Mouse (Mus musculus): ENCODE data around the gene Imp3. TPM values are rescaled to one million over a fixed set of nuclear protein-coding genes. Genes with fewer than 3 reads are reported as not detected.

Imp3 gene
- polyA plus RNA-seq, 1 experiment from 2014 or later = 123 TPM

GRCm38 (mm10) chr9:56917131-56917530, 20.1 kb upstream of the Imp3 start:
- Histone ChIP-seq H3K36me3 (ENCODE audit: insufficient read depth, low read length) (peaks cover 24% of the 10 kb centered on the region), H3K4me2 (ENCODE audit: low read length) (no peak overlapping the region), H3K27ac (no peak overlapping the region), H3K4me3 (replicated peaks; ENCODE audit: low read depth, low read length) (no peak overlapping the region), H3K9me3 (replicated peaks; ENCODE audit: low read length) (no peaks in the 10 kb centered on the region), H3K9ac (ENCODE audit: low read depth, low read length) (no peak overlapping the region), H3K27me3 (ENCODE audit: insufficient read depth, low read length) (no peaks in the 10 kb centered on the region), H3K4me1 (replicated peaks; ENCODE audit: insufficient read depth, low read length) (no peaks in the 10 kb centered on the region)
- DNase-seq (ENCODE audit: low spot score) (no peak), ATAC-seq (replicated peaks; ENCODE audit: low FRiP score, low read depth) (no peak)
- no peak for TF ChIP-seq CTCF (IDR thresholded peaks at IDR 0.05; ENCODE audit: low read depth)
- 66% methylated on average over 2 of the region's 2 CpGs for WGBS

- Histone ChIP-seq H3K9me3 (replicated peaks; ENCODE audit: low read length) (no peaks in the 10 kb centered on the region), H3K27me3 (ENCODE audit: insufficient read depth, low read length) (no peaks in the 10 kb centered on the region), H3K36me3 (ENCODE audit: insufficient read depth, low read length) (peaks cover 24% of the 10 kb centered on the region)
Observed at GRCm38 (mm10) chr9:56918466-56918865, 18.8 kb upstream of the Imp3 start.

GRCm38 (mm10) chr9:56922746-56923145, 14.5 kb upstream of the Imp3 start:
- DNase-seq (ENCODE audit: low spot score) = no peak
- Histone ChIP-seq H3K9me3 (replicated peaks; ENCODE audit: low read length) (no peaks in the 10 kb centered on the region), H3K27me3 (ENCODE audit: insufficient read depth, low read length) (no peaks in the 10 kb centered on the region), H3K4me2 (ENCODE audit: low read length) (peak overlapping the region; percentile 94), H3K9ac (ENCODE audit: low read depth, low read length) (peak overlapping the region; percentile 54; the same call in 1 of the 2 replicates), H3K4me3 (replicated peaks; ENCODE audit: low read depth, low read length) (no peak overlapping the region), H3K4me1 (replicated peaks; ENCODE audit: insufficient read depth, low read length) (peaks cover 36% of the 10 kb centered on the region), H3K36me3 (ENCODE audit: insufficient read depth, low read length) (peaks cover 13% of the 10 kb centered on the region), H3K27ac (no peak overlapping the region)
- ATAC-seq (replicated peaks; ENCODE audit: low FRiP score, low read depth) = no peak
- WGBS = 95% methylated on average over 4 of the region's 4 CpGs
- no peak for TF ChIP-seq CTCF (IDR thresholded peaks at IDR 0.05; ENCODE audit: low read depth)

More at GRCm38 (mm10) chr9:56918466-56918865, 18.8 kb upstream of the Imp3 start:
- DNase-seq (ENCODE audit: low spot score) (no peak), ATAC-seq (replicated peaks; ENCODE audit: low FRiP score, low read depth) (no peak)
- Histone ChIP-seq H3K4me3 (replicated peaks; ENCODE audit: low read depth, low read length) (no peak overlapping the region), H3K9ac (ENCODE audit: low read depth, low read length) (no peak overlapping the region), H3K27ac (no peak overlapping the region), H3K4me2 (ENCODE audit: low read length) (no peak overlapping the region), H3K4me1 (replicated peaks; ENCODE audit: insufficient read depth, low read length) (peaks cover 8% of the 10 kb centered on the region)
- 97% methylated on average over 13 of the region's 13 CpGs for WGBS
- no peak for TF ChIP-seq CTCF (IDR thresholded peaks at IDR 0.05; ENCODE audit: low read depth)

- ATAC-seq (replicated peaks; ENCODE audit: low FRiP score, low read depth) = no peak
- Histone ChIP-seq H3K4me1 (replicated peaks; ENCODE audit: insufficient read depth, low read length) (peaks cover 42% of the 10 kb centered on the region), H3K4me3 (replicated peaks; ENCODE audit: low read depth, low read length) (peak overlapping the region; percentile 27), H3K36me3 (ENCODE audit: insufficient read depth, low read length) (peaks cover 7% of the 10 kb centered on the region; the same call in 1 of the 2 replicates), H3K9me3 (replicated peaks; ENCODE audit: low read length) (no peaks in the 10 kb centered on the region), H3K27ac (peak overlapping the region; percentile 54), H3K9ac (ENCODE audit: low read depth, low read length) (peak overlapping the region; percentile 54), H3K27me3 (ENCODE audit: insufficient read depth, low read length) (no peaks in the 10 kb centered on the region), H3K4me2 (ENCODE audit: low read length) (peak overlapping the region; percentile 94)
- TF ChIP-seq CTCF (IDR thresholded peaks at IDR 0.05; ENCODE audit: low read depth) = no peak
- WGBS = 34% methylated on average over 8 of the region's 8 CpGs
- no peak for DNase-seq (ENCODE audit: low spot score)
Observed at GRCm38 (mm10) chr9:56923841-56924650, 13.2 kb upstream of the Imp3 start.

- Histone ChIP-seq H3K4me1 (replicated peaks; ENCODE audit: insufficient read depth, low read length) (peaks cover 42% of the 10 kb centered on the region), H3K4me3 (replicated peaks; ENCODE audit: low read depth, low read length) (peak overlapping the region; percentile 27), H3K4me2 (ENCODE audit: low read length) (peak overlapping the region; percentile 94), H3K9me3 (replicated peaks; ENCODE audit: low read length) (no peaks in the 10 kb centered on the region), H3K9ac (ENCODE audit: low read depth, low read length) (peak overlapping the region; percentile 54), H3K27me3 (ENCODE audit: insufficient read depth, low read length) (no peaks in the 10 kb centered on the region), H3K27ac (peak overlapping the region; percentile 54), H3K36me3 (ENCODE audit: insufficient read depth, low read length) (peaks cover 7% of the 10 kb centered on the region; the same call in 1 of the 2 replicates)
- WGBS = 16% methylated on average over 7 of the region's 7 CpGs
- DNase-seq (ENCODE audit: low spot score) (peak; percentile 86), ATAC-seq (replicated peaks; ENCODE audit: low FRiP score, low read depth) (peak; percentile 71; the same call in 1 of the 2 replicates)
- TF ChIP-seq CTCF (IDR thresholded peaks at IDR 0.05; ENCODE audit: low read depth) = no peak; the same call in 1 of the 2 replicates
Observed at GRCm38 (mm10) chr9:56924651-56925027, 12.6 kb upstream of the Imp3 start.

GRCm38 (mm10) chr9:56925291-56926024, 11.8 kb upstream of the Imp3 start:
- Histone ChIP-seq H3K4me2 (ENCODE audit: low read length) (peak overlapping the region; percentile 94), H3K27ac (no peak overlapping the region), H3K9ac (ENCODE audit: low read depth, low read length) (peak overlapping the region; percentile 54; the same call in 1 of the 2 replicates), H3K36me3 (ENCODE audit: insufficient read depth, low read length) (peaks cover 7% of the 10 kb centered on the region; the same call in 1 of the 2 replicates), H3K4me1 (replicated peaks; ENCODE audit: insufficient read depth, low read length) (peaks cover 42% of the 10 kb centered on the region), H3K4me3 (replicated peaks; ENCODE audit: low read depth, low read length) (peak overlapping the region; percentile 27), H3K27me3 (ENCODE audit: insufficient read depth, low read length) (no peaks in the 10 kb centered on the region), H3K9me3 (replicated peaks; ENCODE audit: low read length) (no peaks in the 10 kb centered on the region)
- 76% methylated on average over 26 of the region's 26 CpGs for WGBS
- ATAC-seq (replicated peaks; ENCODE audit: low FRiP score, low read depth) = no peak
- DNase-seq (ENCODE audit: low spot score) = peak; percentile 10
- TF ChIP-seq CTCF (IDR thresholded peaks at IDR 0.05; ENCODE audit: low read depth) = no peak
